Mouse (Mus musculus): Measurements from ENCODE around the gene Pax2. TPM values are rescaled to one million over a fixed set of nuclear protein-coding genes. Genes with fewer than 3 reads are reported as not detected.

Pax2 gene
- not detected in 2 replicates for polyA plus RNA-seq (2015; fragmentation: Nextera tagmentation; extraction: Ambion mirVana)

GRCm38 (mm10) chr19:44755693-44756420 is at the start of gene Pax2:
Gene Pax2 (plus strand): TSS chr19:44756045.
- ATAC-seq (replicated peaks; ENCODE audit: extremely low read depth, insufficient read depth, low FRiP score) = no peak
- Histone ChIP-seq H3K36me3 (ENCODE audit: control insufficient read depth, insufficient read depth) (no peaks in the 10 kb centered on the region), H3K4me2 (ENCODE audit: low read depth, low read length) (peak within 1 kb of the TSS; percentile 73), H3K9ac (ENCODE audit: low read length) (peak within 1 kb of the TSS; percentile 41), H3K9me3 (replicated peaks; ENCODE audit: control insufficient read depth, low read length) (no peaks in the 10 kb centered on the region), H3K27ac (ENCODE audit: low read length) (no peak within 1 kb of the TSS), H3K4me3 (ENCODE audit: low read length) (peak within 1 kb of the TSS; percentile 55), H3K27me3 (ENCODE audit: control insufficient read depth, insufficient read depth, low read length) (peaks cover 87% of the 10 kb centered on the region), H3K4me1 (ENCODE audit: control insufficient read depth, insufficient read depth, low read length) (peaks cover 20% of the 10 kb centered on the region)
- 0% methylated on average over 51 of the region's 52 CpGs for WGBS

GRCm38 (mm10) chr19:44708885-44709284 is 47.0 kb upstream of the Pax2 start:
- Histone ChIP-seq H3K9me3 (replicated peaks; ENCODE audit: control insufficient read depth, low read length) (0 out of 2 replicates have a peak, but pooled peaks cover 2% of the 10 kb centered on the region), H3K36me3 (ENCODE audit: control insufficient read depth, insufficient read depth) (no peaks in the 10 kb centered on the region), H3K27me3 (ENCODE audit: control insufficient read depth, insufficient read depth, low read length) (peaks cover 6% of the 10 kb centered on the region), H3K9ac (ENCODE audit: low read length) (no peak overlapping the region), H3K4me1 (ENCODE audit: control insufficient read depth, insufficient read depth, low read length) (peaks cover 8% of the 10 kb centered on the region), H3K4me3 (ENCODE audit: low read length) (no peak overlapping the region), H3K27ac (ENCODE audit: low read length) (no peak overlapping the region), H3K4me2 (ENCODE audit: low read depth, low read length) (no peak overlapping the region)
- ATAC-seq (replicated peaks; ENCODE audit: extremely low read depth, insufficient read depth, low FRiP score) = peak; percentile 87
- 3% methylated on average over 3 of the region's 3 CpGs for WGBS

GRCm38 (mm10) chr19:44716731-44717600 is 38.9 kb upstream of the Pax2 start:
- Histone ChIP-seq H3K27ac (ENCODE audit: low read length) (no peak overlapping the region), H3K4me2 (ENCODE audit: low read depth, low read length) (no peak overlapping the region), H3K9ac (ENCODE audit: low read length) (no peak overlapping the region), H3K27me3 (ENCODE audit: control insufficient read depth, insufficient read depth, low read length) (peaks cover 49% of the 10 kb centered on the region), H3K4me1 (ENCODE audit: control insufficient read depth, insufficient read depth, low read length) (peaks cover 4% of the 10 kb centered on the region; the same call in 1 of the 2 replicates), H3K9me3 (replicated peaks; ENCODE audit: control insufficient read depth, low read length) (0 out of 2 replicates have a peak, but pooled peaks cover 2% of the 10 kb centered on the region), H3K36me3 (ENCODE audit: control insufficient read depth, insufficient read depth) (no peaks in the 10 kb centered on the region), H3K4me3 (ENCODE audit: low read length) (no peak overlapping the region)
- no peak for ATAC-seq (replicated peaks; ENCODE audit: extremely low read depth, insufficient read depth, low FRiP score)
- WGBS = 66% methylated on average over 22 of the region's 22 CpGs

- Histone ChIP-seq H3K4me1 (ENCODE audit: control insufficient read depth, insufficient read depth, low read length) (peaks cover 10% of the 10 kb centered on the region; the same call in 1 of the 2 replicates), H3K27me3 (ENCODE audit: control insufficient read depth, insufficient read depth, low read length) (peaks cover 71% of the 10 kb centered on the region), H3K4me2 (ENCODE audit: low read depth, low read length) (peak overlapping the region; percentile 75), H3K4me3 (ENCODE audit: low read length) (peak overlapping the region; percentile 49), H3K9me3 (replicated peaks; ENCODE audit: control insufficient read depth, low read length) (no peaks in the 10 kb centered on the region), H3K36me3 (ENCODE audit: control insufficient read depth, insufficient read depth) (no peaks in the 10 kb centered on the region), H3K27ac (ENCODE audit: low read length) (no peak overlapping the region), H3K9ac (ENCODE audit: low read length) (peak overlapping the region; percentile 60; the same call in 1 of the 2 replicates)
- WGBS = 4% methylated on average over 30 of the region's 30 CpGs
- no peak for ATAC-seq (replicated peaks; ENCODE audit: extremely low read depth, insufficient read depth, low FRiP score)
Measured at GRCm38 (mm10) chr19:44719292-44720193, 36.3 kb upstream of the Pax2 start.

- WGBS = 1% methylated on average over 29 of the region's 29 CpGs
Measured at GRCm38 (mm10) chr19:44720194-44720521, 35.7 kb upstream of the Pax2 start.

GRCm38 (mm10) chr19:44723611-44724440 is 32.0 kb upstream of the Pax2 start:
- Histone ChIP-seq H3K27ac (ENCODE audit: low read length) (no peak overlapping the region), H3K4me1 (ENCODE audit: control insufficient read depth, insufficient read depth, low read length) (peaks cover 10% of the 10 kb centered on the region; the same call in 1 of the 2 replicates), H3K36me3 (ENCODE audit: control insufficient read depth, insufficient read depth) (no peaks in the 10 kb centered on the region), H3K4me3 (ENCODE audit: low read length) (peak overlapping the region; percentile 39), H3K9me3 (replicated peaks; ENCODE audit: control insufficient read depth, low read length) (no peaks in the 10 kb centered on the region), H3K27me3 (ENCODE audit: control insufficient read depth, insufficient read depth, low read length) (peaks cover 62% of the 10 kb centered on the region), H3K4me2 (ENCODE audit: low read depth, low read length) (peak overlapping the region; percentile 68), H3K9ac (ENCODE audit: low read length) (no peak overlapping the region)
- 4% methylated on average over 36 of the region's 36 CpGs for WGBS
- ATAC-seq (replicated peaks; ENCODE audit: extremely low read depth, insufficient read depth, low FRiP score) = no peak

More at GRCm38 (mm10) chr19:44720194-44720521, 35.7 kb upstream of the Pax2 start:
- H3K9ac ChIP-seq (ENCODE audit: low read length) = peak overlapping the region; percentile 60; the same call in 1 of the 2 replicates
- peaks cover 77% of the 10 kb centered on the region for H3K27me3 ChIP-seq (ENCODE audit: control insufficient read depth, insufficient read depth, low read length)
- peaks cover 10% of the 10 kb centered on the region; the same call in 1 of the 2 replicates for H3K4me1 ChIP-seq (ENCODE audit: control insufficient read depth, insufficient read depth, low read length)
- H3K36me3 ChIP-seq (ENCODE audit: control insufficient read depth, insufficient read depth) = no peaks in the 10 kb centered on the region
- H3K4me2 ChIP-seq (ENCODE audit: low read depth, low read length) = peak overlapping the region; percentile 75
- no peak for ATAC-seq (replicated peaks; ENCODE audit: extremely low read depth, insufficient read depth, low FRiP score)
- H3K27ac ChIP-seq (ENCODE audit: low read length) = no peak overlapping the region
- peak overlapping the region; percentile 49 for H3K4me3 ChIP-seq (ENCODE audit: low read length)
- no peaks in the 10 kb centered on the region for H3K9me3 ChIP-seq (replicated peaks; ENCODE audit: control insufficient read depth, low read length)

- Histone ChIP-seq H3K4me2 (ENCODE audit: low read depth, low read length) (peak overlapping the region; percentile 77), H3K4me3 (ENCODE audit: low read length) (peak overlapping the region; percentile 64), H3K9me3 (replicated peaks; ENCODE audit: control insufficient read depth, low read length) (no peaks in the 10 kb centered on the region), H3K27me3 (ENCODE audit: control insufficient read depth, insufficient read depth, low read length) (peaks cover 56% of the 10 kb centered on the region), H3K4me1 (ENCODE audit: control insufficient read depth, insufficient read depth, low read length) (0 out of 2 replicates have a peak, but pooled peaks cover 6% of the 10 kb centered on the region), H3K36me3 (ENCODE audit: control insufficient read depth, insufficient read depth) (no peaks in the 10 kb centered on the region), H3K27ac (ENCODE audit: low read length) (no peak overlapping the region), H3K9ac (ENCODE audit: low read length) (peak overlapping the region; percentile 81)
- under 1% methylated on average over 55 of the region's 55 CpGs for WGBS
- ATAC-seq (replicated peaks; ENCODE audit: extremely low read depth, insufficient read depth, low FRiP score) = peak; percentile 63
Measured at GRCm38 (mm10) chr19:44725951-44726791, 29.7 kb upstream of the Pax2 start.

All from heart, embryonic 16.5 days (tissue).